Mouse (Mus musculus): ENCODE results near the gene Wdr43.
A peak's percentile ranks its signal among the peaks of the same experiment; 100 is the strongest.

The Wdr43 gene

DNA sequence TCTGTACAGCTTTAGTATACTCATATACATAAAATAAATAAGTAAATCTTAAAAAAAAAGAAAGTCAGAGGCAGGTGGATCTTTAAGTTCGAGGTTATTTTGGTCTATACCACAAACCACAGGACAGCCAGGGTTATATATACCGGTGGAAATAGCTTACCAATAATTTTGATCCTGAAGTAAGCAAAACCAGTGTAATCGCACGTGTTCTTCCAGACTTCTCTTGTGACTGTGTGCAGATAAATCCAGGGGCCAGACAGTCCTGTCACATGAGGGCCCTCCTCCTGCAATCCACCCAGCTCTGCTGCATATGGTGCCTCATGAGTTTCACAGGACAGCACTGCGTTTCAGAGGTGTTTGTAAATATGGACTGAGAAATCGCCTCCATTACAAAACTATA lies 47.8 kb downstream of the Wdr43 start:
- no peak for DNase-seq (ENCODE audit: low read depth)

DNA sequence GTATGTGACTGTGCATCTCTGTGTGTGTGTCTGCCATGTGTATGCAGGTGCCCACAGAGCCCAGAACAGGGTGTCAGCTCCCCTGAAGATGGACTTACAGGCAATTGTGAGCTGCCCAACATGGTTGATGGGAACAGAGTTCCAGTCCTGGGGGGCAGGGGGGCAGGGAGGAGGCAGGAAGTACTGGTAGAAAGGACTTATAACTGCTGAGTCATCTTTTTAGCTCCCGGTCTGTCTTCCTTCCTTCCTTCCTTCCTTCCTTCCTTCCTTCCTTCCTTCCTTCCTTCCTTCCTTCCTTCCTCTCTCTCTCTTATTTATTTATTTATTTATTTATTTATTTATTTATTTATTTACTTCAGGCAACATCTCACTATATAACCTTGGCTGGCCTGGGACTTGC lies 48.5 kb downstream of the Wdr43 start:
- no peak for DNase-seq (ENCODE audit: low read depth)

- no peak for DNase-seq (ENCODE audit: low read depth)
Measured at GRCm38 (mm10) chr17:71665201-71665600, 49.5 kb downstream of the Wdr43 start.

GRCm38 (mm10) chr17:71669511-71669910 lies 53.8 kb downstream of the Wdr43 start:
- no peak for DNase-seq (ENCODE audit: low read depth)

GRCm38 (mm10) chr17:71671840-71672546 lies 56.3 kb downstream of the Wdr43 start:
- peak; percentile 37 for DNase-seq (ENCODE audit: low read depth)

GRCm38 (mm10) chr17:71673092-71673491 lies 57.4 kb downstream of the Wdr43 start, which contains the start of gene Togaram2:
TSS of gene Togaram2 (plus strand) at chr17:71673261.
- DNase-seq (ENCODE audit: low read depth), result no peak

- no peak for DNase-seq (ENCODE audit: low read depth)
Measured at GRCm38 (mm10) chr17:71673936-71674335, 58.2 kb downstream of the Wdr43 start.

- DNase-seq (ENCODE audit: low read depth), result no peak
Measured at GRCm38 (mm10) chr17:71674886-71675285, 59.2 kb downstream of the Wdr43 start.

GRCm38 (mm10) chr17:71681666-71682065 lies 66.0 kb downstream of the Wdr43 start:
- no peak for DNase-seq (ENCODE audit: low read depth)

GRCm38 (mm10) chr17:71682379-71682778 lies 66.7 kb downstream of the Wdr43 start:
- no peak for DNase-seq (ENCODE audit: low read depth)

DNA sequence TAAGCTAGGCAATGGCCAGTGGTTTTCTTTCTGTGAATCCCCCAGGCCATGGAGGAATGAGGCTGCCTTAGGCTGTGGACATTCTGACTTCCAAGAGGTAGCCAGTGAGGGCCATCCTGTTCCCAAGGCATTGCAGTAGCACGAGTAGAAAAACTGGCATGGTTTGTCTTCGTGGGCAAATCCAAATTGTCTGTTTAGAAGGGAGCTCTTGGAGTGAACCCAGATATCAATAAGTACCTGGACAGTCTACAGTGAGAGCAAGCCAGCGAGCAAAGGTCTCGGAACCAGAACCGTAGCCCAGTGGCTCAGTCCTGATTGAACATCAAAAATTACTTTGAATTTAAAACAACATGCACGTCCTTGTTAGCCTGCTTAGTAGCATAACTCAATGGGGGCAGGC lies 67.6 kb downstream of the Wdr43 start:
- no peak for DNase-seq (ENCODE audit: low read depth)

DNA sequence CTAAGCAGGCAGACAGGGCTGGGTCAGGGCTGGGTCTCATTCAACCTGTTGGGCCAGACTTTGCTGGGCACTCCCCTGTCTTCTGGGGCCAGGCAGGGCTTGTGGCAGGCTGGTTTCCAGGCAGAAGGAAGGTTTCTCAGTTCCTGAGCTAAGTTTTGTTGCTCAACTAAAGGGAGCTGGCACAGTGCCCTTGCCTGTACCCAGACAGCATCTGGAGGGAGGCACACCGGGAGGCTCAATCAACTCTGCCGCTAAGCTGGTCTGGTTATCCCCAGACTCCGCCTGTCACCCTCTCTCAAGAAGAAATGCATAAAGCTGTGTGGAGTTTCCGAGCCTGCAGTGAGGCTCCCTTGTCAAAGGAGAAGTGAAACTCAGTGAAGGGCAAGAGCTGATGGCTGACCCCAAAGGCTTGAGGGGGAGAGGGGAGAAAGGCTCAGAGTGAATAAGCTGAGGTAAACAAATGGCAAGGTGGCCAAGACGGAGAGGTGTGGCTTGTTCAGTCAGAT lies 68.5 kb downstream of the Wdr43 start:
- no peak for DNase-seq (ENCODE audit: low read depth)

DNA sequence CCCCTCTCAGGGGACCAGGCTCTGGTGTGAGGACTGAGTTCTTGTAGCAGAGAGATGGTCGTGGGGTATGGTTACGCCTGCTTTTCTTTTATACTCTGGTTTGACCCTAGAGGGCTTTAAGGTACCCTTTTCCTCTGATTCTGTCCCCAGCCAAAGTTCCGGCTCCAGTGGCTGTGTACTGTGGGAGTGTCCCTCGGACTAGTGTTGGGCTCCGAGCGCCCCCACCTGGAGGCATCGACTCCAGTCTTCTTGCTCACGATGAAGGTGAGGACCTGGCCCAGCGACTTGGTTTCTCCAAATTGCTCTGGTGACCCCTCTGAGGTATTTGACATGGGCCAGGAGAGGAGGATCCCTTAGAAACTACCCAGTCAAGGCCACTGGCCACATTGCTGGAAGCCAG lies 71.7 kb downstream of the Wdr43 start:
- no peak for DNase-seq (ENCODE audit: low read depth)

DNA sequence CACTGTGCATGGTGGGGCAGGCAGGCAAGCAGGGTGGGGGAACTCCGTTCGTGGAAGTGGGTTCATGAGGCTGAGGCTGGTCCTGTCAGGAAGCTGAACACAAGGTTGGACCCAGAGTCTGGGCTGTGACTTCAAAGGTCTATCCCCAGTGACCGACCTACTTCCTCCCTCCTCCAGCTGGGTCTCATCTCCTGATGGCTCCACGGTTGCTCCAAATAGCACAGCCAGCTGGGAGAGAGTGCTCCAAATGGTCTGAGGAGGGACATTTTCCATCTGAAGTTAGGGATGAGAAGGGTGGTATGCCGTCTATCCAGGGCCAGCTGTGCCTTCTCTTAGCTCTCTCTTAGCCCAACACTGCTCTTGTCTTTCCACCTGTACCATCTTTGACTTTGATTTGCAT lies 74.2 kb downstream of the Wdr43 start:
- no peak for DNase-seq (ENCODE audit: low read depth)

DNA sequence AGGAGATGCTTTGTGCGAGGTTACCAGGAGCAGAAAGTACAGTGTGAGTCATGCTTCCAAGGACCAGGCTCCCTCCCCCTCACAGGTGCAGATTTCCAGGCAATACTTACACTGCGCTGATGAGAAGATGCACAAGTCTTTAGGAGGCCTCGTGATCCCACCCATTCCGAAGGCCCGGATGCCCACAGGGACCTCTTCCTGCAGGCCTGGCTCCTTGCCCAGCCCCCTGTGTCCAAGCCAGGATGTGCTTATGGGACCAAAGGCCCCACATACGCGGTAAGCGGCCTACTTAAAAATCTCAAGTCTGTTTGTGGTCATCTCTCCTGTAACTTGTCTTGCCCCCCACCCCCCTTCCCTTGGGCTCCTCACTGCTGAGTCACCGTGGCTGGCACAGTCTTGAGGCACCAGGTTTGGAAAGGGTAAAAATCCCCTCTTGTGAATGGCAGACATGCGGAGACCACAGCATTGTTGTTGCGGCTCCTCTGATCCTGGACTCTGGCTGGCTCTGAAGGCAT lies 75.7 kb downstream of the Wdr43 start:
- no peak for DNase-seq (ENCODE audit: low read depth)

DNA sequence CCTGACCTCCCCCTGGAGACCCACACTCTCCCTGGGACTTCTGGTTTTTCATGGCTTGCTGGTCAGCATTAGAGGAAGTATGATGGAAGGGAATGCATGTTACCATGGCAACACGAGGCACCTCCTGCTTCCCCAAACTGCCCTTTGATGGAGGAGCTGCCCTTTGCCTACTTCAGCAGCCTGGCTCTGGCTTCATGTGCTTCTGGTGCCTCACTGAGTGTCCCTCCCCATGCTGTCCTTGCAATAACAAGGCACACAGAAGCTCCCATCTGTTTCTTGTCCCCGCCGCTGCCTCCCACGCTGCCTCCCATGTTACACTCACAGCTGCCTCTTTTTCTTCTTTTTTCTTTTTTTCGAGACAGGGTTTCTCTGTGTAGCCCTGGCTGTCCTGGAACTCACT lies 77.6 kb downstream of the Wdr43 start:
- no peak for DNase-seq (ENCODE audit: low read depth)

DNA sequence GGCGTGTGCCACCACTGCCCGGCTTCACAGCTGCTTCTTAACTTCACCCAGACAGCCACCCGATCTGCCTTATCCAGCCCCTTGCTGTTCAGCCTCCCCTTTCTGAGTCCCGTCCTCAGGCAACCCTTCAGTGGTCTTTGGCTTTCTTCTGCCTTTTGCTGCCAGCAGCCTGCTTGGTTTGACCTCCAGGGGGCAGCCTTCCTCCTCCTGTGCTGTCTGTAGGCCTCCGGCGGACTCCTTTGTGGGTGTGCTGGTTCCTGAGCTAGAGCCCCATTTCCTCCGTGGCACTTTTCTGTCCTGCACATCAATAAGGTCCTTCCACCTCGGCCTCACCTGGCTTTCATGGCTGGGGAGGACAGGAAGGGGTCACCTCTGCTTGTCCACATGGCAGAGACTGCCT lies 78.1 kb downstream of the Wdr43 start:
- peak; percentile 5 for DNase-seq (ENCODE audit: low read depth)

DNA sequence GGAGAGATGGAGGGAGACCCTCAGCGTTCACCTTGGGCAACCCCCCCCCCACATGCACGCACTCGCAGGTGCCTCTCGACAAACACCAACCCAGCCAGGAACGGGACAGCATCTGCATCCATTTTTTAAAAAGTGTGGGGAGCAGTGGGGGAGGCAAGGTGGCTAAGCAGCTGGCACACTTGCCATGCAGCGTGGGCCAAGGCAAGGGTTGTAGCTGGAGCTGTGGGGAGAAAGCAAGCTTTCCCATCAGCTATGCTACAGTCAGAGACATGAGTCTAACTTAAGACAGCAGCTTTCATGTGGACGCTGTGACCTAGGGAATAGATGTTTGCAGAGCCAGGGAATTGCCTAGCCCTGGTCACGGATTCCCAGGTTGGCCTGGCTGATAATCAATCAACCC lies 79.5 kb downstream of the Wdr43 start:
- DNase-seq (ENCODE audit: low read depth), result no peak

DNA sequence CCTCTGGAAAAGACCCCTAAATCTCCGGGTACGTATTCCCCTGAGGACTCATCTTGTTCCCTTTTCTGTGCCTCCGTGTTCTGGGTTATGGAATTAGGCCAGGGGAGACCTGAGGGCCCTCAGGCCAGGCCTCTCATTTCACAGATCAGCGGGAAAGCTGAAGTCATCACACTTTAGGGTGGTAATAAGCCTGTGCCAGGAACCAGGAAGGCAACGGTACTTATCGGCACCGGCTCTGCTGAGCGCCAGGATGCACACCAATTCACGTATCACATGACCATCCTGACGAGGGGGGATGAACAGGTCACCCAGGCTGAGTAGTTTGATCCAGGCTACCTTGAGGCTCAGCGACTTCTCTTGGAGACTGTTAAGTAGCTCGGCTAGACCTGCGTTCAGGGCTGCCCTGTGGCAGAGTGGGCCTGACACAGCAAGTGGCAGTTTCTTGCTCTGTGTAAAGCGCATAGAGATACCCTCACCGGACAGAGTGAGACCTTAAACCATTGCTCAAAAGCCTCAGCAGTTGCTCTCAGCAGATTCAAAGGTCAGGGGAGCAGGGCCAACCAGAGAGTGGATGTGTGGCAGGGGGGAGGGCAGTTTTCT lies 80.1 kb downstream of the Wdr43 start:
- DNase-seq (ENCODE audit: low read depth), result no peak

- DNase-seq (ENCODE audit: low read depth), result no peak
Measured at GRCm38 (mm10) chr17:71696396-71696795, 80.7 kb downstream of the Wdr43 start.

- DNase-seq (ENCODE audit: low read depth), result no peak
Measured at GRCm38 (mm10) chr17:71697896-71698618, 82.4 kb downstream of the Wdr43 start.

- no peak for DNase-seq (ENCODE audit: low read depth)
Measured at GRCm38 (mm10) chr17:71698619-71698956, 82.9 kb downstream of the Wdr43 start.

- DNase-seq (ENCODE audit: low read depth), result no peak
Measured at GRCm38 (mm10) chr17:71705113-71705512, 89.4 kb downstream of the Wdr43 start.
